Mouse (Mus musculus): Measurements from ENCODE around the gene Grhl3. TPM values are rescaled to one million over a fixed set of nuclear protein-coding genes. Genes with fewer than 3 reads are reported as not detected.

Grhl3 gene
- polyA plus RNA-seq, 1 experiment from 2014 or later = 1.0 TPM

DNA sequence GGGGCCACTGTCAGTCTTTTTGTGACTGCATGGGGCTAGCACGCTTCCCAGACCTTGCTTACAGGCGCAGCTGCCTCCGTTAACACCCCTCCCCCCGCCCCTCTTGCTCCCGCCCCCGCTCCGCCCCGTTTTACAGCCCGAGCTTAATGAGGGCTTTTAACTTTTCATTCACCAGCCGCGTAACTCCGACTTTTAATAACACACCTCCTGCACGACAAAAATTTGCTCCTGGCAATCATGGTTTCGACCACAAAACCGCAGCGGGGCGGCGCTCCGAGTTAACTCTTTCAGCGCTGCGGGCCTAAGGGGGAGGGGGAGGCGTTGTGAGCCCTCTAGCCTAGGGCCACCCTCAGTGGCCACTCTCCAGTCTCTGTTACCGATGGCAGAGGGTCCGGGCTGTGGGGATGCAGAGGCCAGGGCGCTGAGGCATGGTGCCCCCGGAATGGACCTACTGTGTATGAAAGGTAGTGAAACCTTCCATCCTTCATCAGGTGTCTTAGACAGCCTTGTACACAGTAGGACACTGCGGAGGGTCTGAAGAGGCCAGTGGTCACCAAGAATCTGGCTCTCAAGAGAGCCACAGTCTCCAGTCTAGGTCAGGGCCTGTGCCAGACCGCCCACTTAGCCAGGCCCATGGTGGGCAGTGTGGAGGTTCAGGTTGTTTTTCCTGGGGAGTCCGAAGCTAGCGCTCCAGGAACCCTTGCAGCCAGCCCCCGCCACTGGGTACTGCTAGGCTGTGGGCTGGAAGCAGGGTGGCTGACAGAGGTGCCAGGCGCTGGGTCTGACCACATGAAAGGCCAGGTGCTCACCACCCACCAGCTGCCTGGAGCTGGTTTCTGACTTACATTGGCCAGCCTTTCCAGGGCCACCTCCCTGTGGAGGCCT, 3.0 kb downstream of the Grhl3 start:
- WGBS (ENCODE audit: insufficient replicate concordance) = 12% methylated on average over 32 of the region's 32 CpGs
- Histone ChIP-seq H3K9me3 (replicated peaks) (no peaks in the 10 kb centered on the region), H3K4me2 (peak overlapping the region; percentile 57), H3K9ac (0 out of 2 replicates have a peak overlapping the region, but pooled peaks have one; percentile 19), H3K36me3 (no peaks in the 10 kb centered on the region), H3K4me3 (peak overlapping the region; percentile 38), H3K27me3 (replicated peaks) (peaks cover 94% of the 10 kb centered on the region), H3K27ac (no peak overlapping the region), H3K4me1 (peaks cover 27% of the 10 kb centered on the region)
- ATAC-seq = 0 out of 2 replicates have a peak, but pooled peaks have one; percentile 35

DNA sequence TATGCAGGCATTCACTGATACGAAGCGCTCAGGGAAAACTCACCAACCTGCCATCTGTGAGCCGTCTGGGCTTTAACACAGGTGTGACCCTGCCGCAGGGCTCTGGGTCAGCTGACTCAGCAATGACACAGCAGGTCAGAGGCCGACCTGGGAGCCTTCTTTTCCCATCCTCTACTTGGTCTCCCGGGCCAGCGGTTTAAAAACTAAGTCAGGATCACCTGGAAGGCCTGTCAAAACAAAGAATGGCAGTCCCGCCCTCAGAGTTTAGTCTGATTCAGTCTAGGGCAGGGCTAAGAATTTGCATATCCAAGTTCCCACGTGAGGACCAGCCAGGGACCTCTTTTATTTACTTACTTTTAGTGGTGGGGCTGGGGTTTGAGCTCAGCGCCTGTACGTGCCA, 4.2 kb downstream of the Grhl3 start:
- peak overlapping the region; percentile 57; the same call in 1 of the 2 replicates for H3K4me2 ChIP-seq
- peaks cover 27% of the 10 kb centered on the region for H3K4me1 ChIP-seq
- peak overlapping the region; percentile 38; the same call in 1 of the 2 replicates for H3K4me3 ChIP-seq
- H3K27me3 ChIP-seq (replicated peaks) = peaks cover 94% of the 10 kb centered on the region
- WGBS (ENCODE audit: insufficient replicate concordance) = 6% methylated on average over 11 of the region's 11 CpGs
- no peaks in the 10 kb centered on the region for H3K9me3 ChIP-seq (replicated peaks)
- no peak overlapping the region for H3K27ac ChIP-seq
- no peak overlapping the region for H3K9ac ChIP-seq
- no peak for ATAC-seq
- H3K36me3 ChIP-seq = no peaks in the 10 kb centered on the region

GRCm38 (mm10) chr4:135567484-135567883, 5.9 kb downstream of the Grhl3 start:
- ATAC-seq = no peak
- H3K27me3 ChIP-seq (replicated peaks) = peaks cover 86% of the 10 kb centered on the region
- no peak overlapping the region for H3K9ac ChIP-seq
- H3K4me2 ChIP-seq = no peak overlapping the region
- no peak overlapping the region for H3K4me3 ChIP-seq
- no peaks in the 10 kb centered on the region for H3K9me3 ChIP-seq (replicated peaks)
- no peak overlapping the region for H3K27ac ChIP-seq
- peaks cover 21% of the 10 kb centered on the region for H3K4me1 ChIP-seq
- 47% methylated on average over 8 of the region's 8 CpGs for WGBS (ENCODE audit: insufficient replicate concordance)
- H3K36me3 ChIP-seq = no peaks in the 10 kb centered on the region

- peaks cover 21% of the 10 kb centered on the region for H3K4me1 ChIP-seq
- H3K27me3 ChIP-seq (replicated peaks) = peaks cover 82% of the 10 kb centered on the region
- 28% methylated on average over 11 of the region's 11 CpGs for WGBS (ENCODE audit: insufficient replicate concordance)
- H3K27ac ChIP-seq = no peak overlapping the region
- ATAC-seq = no peak
- H3K36me3 ChIP-seq = no peaks in the 10 kb centered on the region
- no peak overlapping the region for H3K4me2 ChIP-seq
- H3K9me3 ChIP-seq (replicated peaks) = no peaks in the 10 kb centered on the region
- H3K9ac ChIP-seq = no peak overlapping the region
- no peak overlapping the region for H3K4me3 ChIP-seq
These were observed 6.4 kb downstream of the Grhl3 start for GRCm38 (mm10) chr4:135567042-135567441.

DNA sequence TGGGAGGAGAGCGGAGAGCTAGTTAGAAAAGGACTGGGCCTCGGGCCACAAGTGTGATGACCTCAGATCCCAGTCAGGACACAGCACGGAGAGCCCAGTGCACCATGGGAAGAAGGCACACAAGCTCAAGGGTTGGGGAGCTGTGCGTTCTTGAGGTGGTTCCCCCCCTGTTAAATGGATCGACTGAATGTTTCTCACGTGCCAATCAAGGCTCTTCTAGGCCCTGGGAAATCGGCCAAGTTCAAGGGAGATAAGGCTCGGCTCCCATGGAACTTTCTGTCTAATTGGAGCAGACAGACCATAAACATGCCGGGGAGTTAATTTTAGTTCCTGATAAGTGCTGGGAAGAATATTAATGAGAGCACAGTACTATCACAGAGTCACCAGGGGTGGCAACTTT, 8.0 kb downstream of the Grhl3 start:
- Histone ChIP-seq H3K9me3 (replicated peaks) (no peaks in the 10 kb centered on the region), H3K4me3 (no peak overlapping the region), H3K4me2 (no peak overlapping the region), H3K36me3 (no peaks in the 10 kb centered on the region), H3K27me3 (replicated peaks) (peaks cover 74% of the 10 kb centered on the region), H3K9ac (no peak overlapping the region), H3K4me1 (peaks cover 15% of the 10 kb centered on the region), H3K27ac (0 out of 2 replicates have a peak overlapping the region, but pooled peaks have one; percentile 17)
- 46% methylated on average over 9 of the region's 9 CpGs for WGBS (ENCODE audit: insufficient replicate concordance)
- ATAC-seq = no peak

DNA sequence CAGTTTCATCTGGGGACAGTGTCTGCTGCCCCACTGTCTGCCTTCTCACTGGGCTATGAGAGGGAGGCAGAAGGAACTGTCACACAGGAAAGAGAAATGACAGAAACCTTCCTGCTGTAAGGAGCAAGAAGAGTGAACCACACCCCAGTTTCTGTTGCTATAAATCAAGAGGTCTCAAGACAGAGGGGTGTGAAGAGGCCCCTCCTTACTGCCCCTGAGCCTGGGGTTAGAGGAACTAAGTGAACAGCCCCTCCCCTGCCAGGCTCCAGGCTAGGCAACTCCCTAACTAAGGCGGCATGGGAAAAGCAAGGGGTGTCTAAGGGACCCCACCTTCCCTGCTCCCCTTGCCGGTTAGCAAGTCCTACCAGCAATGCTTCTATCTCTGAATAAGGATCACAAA, 9.6 kb downstream of the Grhl3 start:
- Histone ChIP-seq H3K27ac (no peak overlapping the region), H3K4me3 (no peak overlapping the region), H3K9me3 (replicated peaks) (no peaks in the 10 kb centered on the region), H3K4me1 (no peaks in the 10 kb centered on the region), H3K27me3 (replicated peaks) (peaks cover 58% of the 10 kb centered on the region), H3K9ac (no peak overlapping the region), H3K36me3 (no peaks in the 10 kb centered on the region), H3K4me2 (no peak overlapping the region)
- ATAC-seq = no peak
- WGBS (ENCODE audit: insufficient replicate concordance) = 33% methylated on average over 2 of the region's 2 CpGs

- no peak for ATAC-seq
- Histone ChIP-seq H3K9ac (no peak overlapping the region), H3K4me3 (no peak overlapping the region), H3K9me3 (replicated peaks) (no peaks in the 10 kb centered on the region), H3K4me2 (no peak overlapping the region), H3K27ac (no peak overlapping the region), H3K36me3 (no peaks in the 10 kb centered on the region), H3K4me1 (peaks cover 15% of the 10 kb centered on the region), H3K27me3 (replicated peaks) (peaks cover 91% of the 10 kb centered on the region)
- 60% methylated on average over 6 of the region's 6 CpGs for WGBS (ENCODE audit: insufficient replicate concordance)
These were observed 24.1 kb downstream of the Grhl3 start for GRCm38 (mm10) chr4:135549323-135549722.

- no peak for ATAC-seq
- Histone ChIP-seq H3K4me3 (no peak overlapping the region), H3K27ac (no peak overlapping the region), H3K4me1 (peaks cover 15% of the 10 kb centered on the region), H3K9ac (no peak overlapping the region), H3K9me3 (replicated peaks) (no peaks in the 10 kb centered on the region), H3K27me3 (replicated peaks) (peaks cover 91% of the 10 kb centered on the region), H3K4me2 (no peak overlapping the region), H3K36me3 (no peaks in the 10 kb centered on the region)
- 32% methylated on average over 9 of the region's 9 CpGs for WGBS (ENCODE audit: insufficient replicate concordance)
These were observed 24.8 kb downstream of the Grhl3 start for GRCm38 (mm10) chr4:135548521-135549077.

- Histone ChIP-seq H3K4me2 (no peak overlapping the region), H3K4me1 (peaks cover 15% of the 10 kb centered on the region), H3K27ac (no peak overlapping the region), H3K4me3 (no peak overlapping the region), H3K9me3 (replicated peaks) (no peaks in the 10 kb centered on the region), H3K36me3 (no peaks in the 10 kb centered on the region), H3K9ac (no peak overlapping the region), H3K27me3 (replicated peaks) (peaks cover 87% of the 10 kb centered on the region)
- no peak for ATAC-seq
- 12% methylated on average over 7 of the region's 7 CpGs for WGBS (ENCODE audit: insufficient replicate concordance)
These were observed 25.3 kb downstream of the Grhl3 start for GRCm38 (mm10) chr4:135548108-135548507.

DNA sequence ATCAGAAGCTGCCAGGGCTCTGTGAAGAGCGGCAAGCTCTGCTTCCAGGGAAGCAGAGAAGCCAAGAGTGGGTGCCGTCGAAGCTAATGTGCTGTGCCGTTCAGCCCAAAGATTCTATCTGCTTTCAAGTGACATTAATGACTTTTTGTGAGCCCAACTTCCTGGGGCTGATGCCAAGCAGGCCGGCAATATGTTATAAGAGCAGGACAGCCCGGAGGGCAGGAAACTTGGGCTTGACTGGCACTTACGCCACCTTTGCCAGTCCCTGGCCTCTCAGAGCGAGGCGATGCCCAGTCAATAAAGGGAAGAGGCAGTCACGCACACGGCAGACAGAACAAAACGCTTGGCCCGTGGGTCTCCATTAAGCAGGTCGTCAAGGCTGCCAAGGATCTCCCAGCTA, 25.9 kb downstream of the Grhl3 start:
- Histone ChIP-seq H3K4me3 (no peak overlapping the region), H3K27ac (no peak overlapping the region), H3K4me2 (no peak overlapping the region), H3K27me3 (replicated peaks) (peaks cover 86% of the 10 kb centered on the region), H3K36me3 (no peaks in the 10 kb centered on the region), H3K9ac (no peak overlapping the region), H3K9me3 (replicated peaks) (no peaks in the 10 kb centered on the region), H3K4me1 (peaks cover 15% of the 10 kb centered on the region)
- ATAC-seq = no peak
- WGBS (ENCODE audit: insufficient replicate concordance) = 63% methylated on average over 14 of the region's 14 CpGs

DNA sequence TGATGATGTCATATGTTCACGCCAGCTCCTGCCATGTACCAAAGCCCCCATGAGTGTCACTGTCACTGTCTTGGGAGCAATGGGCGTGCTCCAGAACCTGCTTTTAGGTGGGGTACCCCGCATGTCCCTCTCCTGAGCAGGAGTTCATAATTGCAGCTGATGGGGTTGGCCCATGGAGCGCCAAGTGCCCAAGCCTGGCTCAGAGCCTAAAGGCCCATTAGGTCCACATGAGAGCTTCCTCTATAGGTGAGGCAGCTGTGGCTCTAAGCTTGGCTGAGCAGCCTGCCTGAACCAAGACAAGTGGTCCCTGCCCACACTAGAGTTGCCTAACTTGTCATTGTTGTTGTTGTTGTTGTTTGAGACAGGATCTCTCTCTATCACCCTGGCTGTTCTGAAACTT, 26.6 kb downstream of the Grhl3 start:
- Histone ChIP-seq H3K27me3 (replicated peaks) (peaks cover 78% of the 10 kb centered on the region), H3K4me1 (peaks cover 15% of the 10 kb centered on the region), H3K36me3 (no peaks in the 10 kb centered on the region), H3K4me2 (no peak overlapping the region), H3K9me3 (replicated peaks) (no peaks in the 10 kb centered on the region), H3K4me3 (no peak overlapping the region), H3K9ac (no peak overlapping the region), H3K27ac (no peak overlapping the region)
- no peak for ATAC-seq
- 67% methylated on average over 4 of the region's 4 CpGs for WGBS (ENCODE audit: insufficient replicate concordance)

DNA sequence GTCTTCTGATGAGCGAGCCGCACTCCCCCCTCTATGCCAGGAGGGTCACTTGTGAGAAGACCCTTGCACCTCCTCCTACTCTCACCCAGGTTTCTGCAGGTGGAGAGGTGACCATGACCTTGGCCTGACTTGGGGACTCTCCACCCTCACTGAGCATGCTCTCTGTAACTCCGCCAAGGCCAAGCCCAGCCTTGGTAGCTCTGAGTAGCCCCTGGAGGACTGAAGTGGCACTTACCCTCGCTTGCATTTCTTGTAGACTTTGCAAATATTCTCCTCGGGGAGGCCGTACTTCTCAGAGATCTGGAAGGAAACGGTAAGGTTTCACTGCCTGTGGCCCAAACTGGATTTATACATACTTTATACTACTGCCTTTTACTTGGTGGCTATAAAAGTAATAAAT, 27.4 kb downstream of the Grhl3 start:
- H3K36me3 ChIP-seq = no peaks in the 10 kb centered on the region
- ATAC-seq = no peak
- no peak overlapping the region for H3K27ac ChIP-seq
- no peaks in the 10 kb centered on the region for H3K9me3 ChIP-seq (replicated peaks)
- no peak overlapping the region for H3K9ac ChIP-seq
- no peak overlapping the region for H3K4me2 ChIP-seq
- H3K27me3 ChIP-seq (replicated peaks) = peaks cover 71% of the 10 kb centered on the region
- no peak overlapping the region for H3K4me3 ChIP-seq
- H3K4me1 ChIP-seq = peaks cover 15% of the 10 kb centered on the region
- 71% methylated on average over 7 of the region's 7 CpGs for WGBS (ENCODE audit: insufficient replicate concordance)
